16 mouse cellular contexts compared by ENCODE assay signal in genomic region chr15:81350401-81350800, GRCm38 (mm10). TPM values are rescaled to one million over a fixed set of nuclear protein-coding genes. Genes with fewer than 3 reads are reported as not detected.
A peak's percentile ranks its signal among the peaks of the same experiment; 100 is the strongest.
DNase-seq lines count a peak whose midpoint lies in the region; ATAC-seq lines count a peak whose summit lies in the region.
"Had no signal": no experiment of that assay in that cellular context is flagged by ENCODE, and none has a peak within 500 bp of the region (broad histone marks: within the 10 kb centered on the region; RNA-seq: fewer than 3 reads in every experiment).

No protein-coding gene starts in this region.

- H3K9me3 ChIP-seq in hindbrain, embryonic 14.5 days (ENCODE audit: control insufficient read depth, low read length) = no peaks in the 10 kb centered on the region
- no peaks in the 10 kb centered on the region for H3K9me3 ChIP-seq in hindbrain, embryonic 11.5 days (ENCODE audit: control insufficient read depth, low read length)
- no peaks in the 10 kb centered on the region for H3K9me3 ChIP-seq in neural tube, embryonic 13.5 days
- H3K9me3 ChIP-seq in forebrain, embryonic 15.5 days = no peaks in the 10 kb centered on the region
- H3K9me3 ChIP-seq in stomach, embryonic 16.5 days (replicated peaks; ENCODE audit: control insufficient read depth, low read length) = no peaks in the 10 kb centered on the region
- H3K9me3 ChIP-seq: hindbrain, embryonic 12.5 days; neural tube, embryonic 12.5 days had no signal

- no peak for ATAC-seq in hindbrain, embryonic 14.5 days (ENCODE audit: low FRiP score)
- no peak for ATAC-seq in hindbrain, embryonic 11.5 days (ENCODE audit: low FRiP score)
- no peak for ATAC-seq in neural tube, embryonic 13.5 days (ENCODE audit: low read depth)
- no peak for ATAC-seq in forebrain, embryonic 15.5 days (replicated peaks)
- ATAC-seq in stomach, embryonic 16.5 days (ENCODE audit: insufficient read depth, low FRiP score) = no peak
- ATAC-seq in cerebellum, adult (ENCODE audit: insufficient number of reproducible peaks, low FRiP score, low TSS enrichment) = no peak
- ATAC-seq: CD4-positive, CD25-positive, alpha-beta regulatory T cell, adult 4 months; intestine, postnatal 0 days had no signal

- no peaks in the 10 kb centered on the region for H3K36me3 ChIP-seq in hindbrain, embryonic 14.5 days (replicated peaks; ENCODE audit: control insufficient read depth, insufficient read depth)
- H3K36me3 ChIP-seq in hindbrain, embryonic 11.5 days (ENCODE audit: control insufficient read depth, insufficient read depth, low read length) = no peaks in the 10 kb centered on the region
- H3K36me3 ChIP-seq in neural tube, embryonic 13.5 days = no peaks in the 10 kb centered on the region
- H3K36me3 ChIP-seq in forebrain, embryonic 15.5 days = no peaks in the 10 kb centered on the region
- H3K36me3 ChIP-seq in stomach, embryonic 16.5 days (ENCODE audit: control insufficient read depth, insufficient read depth, low read length) = no peaks in the 10 kb centered on the region
- H3K36me3 ChIP-seq: hindbrain, embryonic 12.5 days; neural tube, embryonic 12.5 days had no signal

- DNase-seq in hindbrain, embryonic 14.5 days (ENCODE audit: low spot score) = no peak
- DNase-seq in hindbrain, embryonic 11.5 days (ENCODE audit: low spot score) = no peak
- no peak for DNase-seq in neural tube, embryonic 10.5 days (ENCODE audit: extremely low spot score, low spot score)
- DNase-seq: cerebellum, adult 18-20 months; kidney, postnatal 14 days; thymus, postnatal 36 days had no signal

- no peaks in the 10 kb centered on the region for H3K27me3 ChIP-seq in hindbrain, embryonic 14.5 days (ENCODE audit: control insufficient read depth, insufficient read depth, low read length)
- no peaks in the 10 kb centered on the region for H3K27me3 ChIP-seq in hindbrain, embryonic 11.5 days (ENCODE audit: control insufficient read depth, insufficient read depth, low read length)
- H3K27me3 ChIP-seq in neural tube, embryonic 13.5 days = no peaks in the 10 kb centered on the region
- no peaks in the 10 kb centered on the region for H3K27me3 ChIP-seq in forebrain, embryonic 15.5 days
- no peaks in the 10 kb centered on the region for H3K27me3 ChIP-seq in stomach, embryonic 16.5 days (ENCODE audit: control insufficient read depth, insufficient read depth, low read length)
- H3K27me3 ChIP-seq: hindbrain, embryonic 12.5 days; neural tube, embryonic 12.5 days had no signal

- 0 out of 2 replicates have a peak overlapping the region, but pooled peaks have one; percentile 17 for H3K27ac ChIP-seq in hindbrain, embryonic 14.5 days
- H3K27ac ChIP-seq in hindbrain, embryonic 11.5 days (ENCODE audit: low read depth, low read length) = no peak overlapping the region
- peak overlapping the region; percentile 33; the same call in 1 of the 2 replicates for H3K27ac ChIP-seq in neural tube, embryonic 13.5 days (replicated peaks)
- peak overlapping the region; percentile 39; the same call in 1 of the 2 replicates for H3K27ac ChIP-seq in forebrain, embryonic 15.5 days (replicated peaks)
- H3K27ac ChIP-seq in stomach, embryonic 16.5 days (ENCODE audit: low read length) = no peak overlapping the region; the same call in 1 of the 2 replicates
- H3K27ac ChIP-seq: hindbrain, embryonic 12.5 days; neural tube, embryonic 12.5 days had no signal

- H3K4me2 ChIP-seq in hindbrain, embryonic 14.5 days (replicated peaks) = no peak overlapping the region
- no peak overlapping the region for H3K4me2 ChIP-seq in hindbrain, embryonic 11.5 days (replicated peaks; ENCODE audit: low read depth, low read length)
- H3K4me2 ChIP-seq in neural tube, embryonic 13.5 days = no peak overlapping the region
- no peak overlapping the region for H3K4me2 ChIP-seq in forebrain, embryonic 15.5 days (replicated peaks)
- no peak overlapping the region for H3K4me2 ChIP-seq in stomach, embryonic 16.5 days (ENCODE audit: low read depth, low read length)
- H3K4me2 ChIP-seq: hindbrain, embryonic 12.5 days; midbrain, embryonic 11.5 days; neural tube, embryonic 12.5 days had no signal

- H3K4me3 ChIP-seq in hindbrain, embryonic 14.5 days (replicated peaks; ENCODE audit: low read length) = no peak overlapping the region
- no peak overlapping the region for H3K4me3 ChIP-seq in hindbrain, embryonic 11.5 days (ENCODE audit: low read depth, low read length)
- H3K4me3 ChIP-seq in neural tube, embryonic 13.5 days = no peak overlapping the region
- H3K4me3 ChIP-seq in forebrain, embryonic 15.5 days = no peak overlapping the region
- H3K4me3 ChIP-seq in stomach, embryonic 16.5 days (replicated peaks; ENCODE audit: low read length) = no peak overlapping the region
- H3K4me3 ChIP-seq: hindbrain, embryonic 12.5 days; neural tube, embryonic 12.5 days had no signal

- no peak overlapping the region for H3K9ac ChIP-seq in hindbrain, embryonic 14.5 days
- H3K9ac ChIP-seq in hindbrain, embryonic 11.5 days (ENCODE audit: low read depth, low read length) = no peak overlapping the region
- H3K9ac ChIP-seq in neural tube, embryonic 13.5 days = no peak overlapping the region
- no peak overlapping the region for H3K9ac ChIP-seq in forebrain, embryonic 15.5 days (replicated peaks)
- H3K9ac ChIP-seq in stomach, embryonic 16.5 days (ENCODE audit: low read length) = peak overlapping the region; percentile 16; the same call in 1 of the 2 replicates
- H3K9ac ChIP-seq: hindbrain, embryonic 12.5 days; neural tube, embryonic 12.5 days had no signal

- WGBS in hindbrain, embryonic 14.5 days = 59% methylated on average over 1 of the region's 1 CpGs
- WGBS in hindbrain, embryonic 11.5 days = 86% methylated on average over 1 of the region's 1 CpGs
- WGBS in neural tube, embryonic 13.5 days = 72% methylated on average over 1 of the region's 1 CpGs
- whole genome bisulfite sequencing in forebrain, embryonic 15.5 days = 18% methylated on average over 1 of the region's 1 CpGs
- WGBS in stomach, embryonic 16.5 days = 31% methylated on average over 1 of the region's 1 CpGs

- H3K4me1 ChIP-seq in hindbrain, embryonic 14.5 days (replicated peaks; ENCODE audit: control insufficient read depth, insufficient read depth, low read length) = no peaks in the 10 kb centered on the region
- no peaks in the 10 kb centered on the region for H3K4me1 ChIP-seq in hindbrain, embryonic 11.5 days (replicated peaks; ENCODE audit: control insufficient read depth, insufficient read depth, low read length)
- H3K4me1 ChIP-seq in neural tube, embryonic 13.5 days (replicated peaks) = peaks cover 6% of the 10 kb centered on the region; the same call in 1 of the 2 replicates
- peaks cover 4% of the 10 kb centered on the region; the same call in 1 of the 2 replicates for H3K4me1 ChIP-seq in forebrain, embryonic 15.5 days
- peaks cover 4% of the 10 kb centered on the region; the same call in 1 of the 2 replicates for H3K4me1 ChIP-seq in stomach, embryonic 16.5 days (ENCODE audit: control insufficient read depth, insufficient read depth, low read length)
- H3K4me1 ChIP-seq: hindbrain, embryonic 12.5 days; neural tube, embryonic 12.5 days had no signal

RNA-seq across cellular contexts. Expression of gene Slc25a17, which starts 10.2 kb away (rescaled TPM):
- polyA plus RNA-seq in hindbrain, embryonic 14.5 days (2014; fragmentation: Nextera tagmentation; extraction: Ambion mirVana) = 130 and 140 TPM in 2 replicates
- 111 and 118 TPM in 2 replicates for polyA plus RNA-seq in hindbrain, embryonic 11.5 days (2014; fragmentation: Nextera tagmentation; extraction: Ambion mirVana)
- 130 and 149 TPM in 2 replicates for polyA plus RNA-seq in neural tube, embryonic 13.5 days (2015; fragmentation: Nextera tagmentation; extraction: Ambion mirVana)
- 133 and 139 TPM in 2 replicates for polyA plus RNA-seq in forebrain, embryonic 15.5 days (2015; fragmentation: Nextera tagmentation; extraction: Ambion mirVana)
- 104 and 106 TPM in 2 replicates for polyA plus RNA-seq in stomach, embryonic 16.5 days (2015; fragmentation: Nextera tagmentation; extraction: Ambion mirVana)

RNA-seq across cellular contexts. Expression of gene St13, which starts 49.5 kb away (rescaled TPM):
- polyA plus RNA-seq in hindbrain, embryonic 14.5 days (2014; fragmentation: Nextera tagmentation; extraction: Ambion mirVana) = 172 and 185 TPM in 2 replicates
- polyA plus RNA-seq in hindbrain, embryonic 11.5 days (2014; fragmentation: Nextera tagmentation; extraction: Ambion mirVana) = 178 TPM in 2 replicates
- polyA plus RNA-seq in neural tube, embryonic 13.5 days (2015; fragmentation: Nextera tagmentation; extraction: Ambion mirVana) = 184 and 191 TPM in 2 replicates
- polyA plus RNA-seq in forebrain, embryonic 15.5 days (2015; fragmentation: Nextera tagmentation; extraction: Ambion mirVana) = 203 and 207 TPM in 2 replicates
- 149 and 153 TPM in 2 replicates for polyA plus RNA-seq in stomach, embryonic 16.5 days (2015; fragmentation: Nextera tagmentation; extraction: Ambion mirVana)

RNA-seq across cellular contexts. Expression of gene Xpnpep3, which starts 49.5 kb away (rescaled TPM):
- polyA plus RNA-seq in hindbrain, embryonic 14.5 days (2014; fragmentation: Nextera tagmentation; extraction: Ambion mirVana) = 3.8 and 5.3 TPM in 2 replicates
- polyA plus RNA-seq in hindbrain, embryonic 11.5 days (2014; fragmentation: Nextera tagmentation; extraction: Ambion mirVana) = 6.8 and 7.0 TPM in 2 replicates
- polyA plus RNA-seq in neural tube, embryonic 13.5 days (2015; fragmentation: Nextera tagmentation; extraction: Ambion mirVana) = 11.0 TPM in 2 replicates
- 8.6 and 10.1 TPM in 2 replicates for polyA plus RNA-seq in forebrain, embryonic 15.5 days (2015; fragmentation: Nextera tagmentation; extraction: Ambion mirVana)
- polyA plus RNA-seq in stomach, embryonic 16.5 days (2015; fragmentation: Nextera tagmentation; extraction: Ambion mirVana) = 11.1 and 11.9 TPM in 2 replicates

RNA-seq across cellular contexts. Expression of gene Dnajb7, which starts 57.7 kb away (rescaled TPM):
- polyA plus RNA-seq in hindbrain, embryonic 14.5 days (2014; fragmentation: Nextera tagmentation; extraction: Ambion mirVana) = 0.39 and 1.1 TPM in 2 replicates
- polyA plus RNA-seq in hindbrain, embryonic 11.5 days (2014; fragmentation: Nextera tagmentation; extraction: Ambion mirVana) = 0.92 and 1.2 TPM in 2 replicates
- polyA plus RNA-seq in neural tube, embryonic 13.5 days (2015; fragmentation: Nextera tagmentation; extraction: Ambion mirVana) = 1.4 and 2.3 TPM in 2 replicates
- polyA plus RNA-seq in forebrain, embryonic 15.5 days (2015; fragmentation: Nextera tagmentation; extraction: Ambion mirVana) = 1.5 and 1.7 TPM in 2 replicates
- 2.2 and 2.3 TPM in 2 replicates for polyA plus RNA-seq in stomach, embryonic 16.5 days (2015; fragmentation: Nextera tagmentation; extraction: Ambion mirVana)
- polyA plus RNA-seq: small intestine, adult 2 months had no signal

Comparison
In these comparisons a context has a peak if more than half of its experiments do, and no peak if none do; other contexts are left out.
1. H3K27ac ChIP-seq: peak in hindbrain, embryonic 14.5 days (single experiment), neural tube, embryonic 13.5 days (single experiment) and forebrain, embryonic 15.5 days (single experiment); none in hindbrain, embryonic 11.5 days (single experiment) and stomach, embryonic 16.5 days (single experiment).